ENCODE assay signal across 9 mouse cellular contexts in the genomic region with DNA sequence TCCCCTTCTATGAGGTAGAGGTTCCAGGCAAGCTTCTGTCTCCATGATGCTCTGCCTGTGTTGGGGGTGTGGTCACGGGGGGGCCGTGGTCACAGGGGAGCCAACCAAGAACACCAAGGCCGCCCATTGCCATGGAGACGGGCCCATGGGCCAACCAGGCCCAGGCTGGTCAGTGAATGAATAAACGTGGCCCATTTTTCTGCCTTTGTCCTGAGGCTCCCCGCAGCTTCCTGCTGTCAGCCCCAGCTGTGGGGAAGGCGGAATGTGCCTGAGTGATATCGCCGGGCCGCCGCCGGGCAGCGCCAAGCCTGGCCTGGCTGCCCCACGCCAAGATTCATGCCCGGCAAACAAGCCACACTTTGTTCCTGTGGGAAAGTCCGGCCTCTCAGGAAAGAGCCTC. TPM values are rescaled to one million over a fixed set of nuclear protein-coding genes. Genes with fewer than 3 reads are reported as not detected.
A peak's percentile ranks its signal among the peaks of the same experiment; 100 is the strongest.
DNase-seq lines count a peak whose midpoint lies in the region.
"Had no signal": no experiment of that assay in that cellular context is flagged by ENCODE, and none has a peak within 500 bp of the region (broad histone marks: within the 10 kb centered on the region; RNA-seq: fewer than 3 reads in every experiment).

No protein-coding gene starts in this region.

- peak overlapping the region; percentile 82 for H3K27ac ChIP-seq in hindbrain, embryonic 10.5 days
- H3K27ac ChIP-seq: liver, embryonic 13.5 days had no signal

- H3K9me3 ChIP-seq in hindbrain, embryonic 10.5 days = no peaks in the 10 kb centered on the region
- H3K9me3 ChIP-seq: liver, embryonic 13.5 days had no signal

- H3K36me3 ChIP-seq in hindbrain, embryonic 10.5 days = no peaks in the 10 kb centered on the region
- H3K36me3 ChIP-seq: liver, embryonic 13.5 days had no signal

- intact Hi-C loops in left cerebral cortex, postnatal 14 days (cut with DNase I) = loop anchor here (2.0 to 5.0 kb wide), 2 partner anchors 103 to 158 kb away; no protein-coding TSS in a partner anchor
- intact Hi-C loops in heart, postnatal 10 days (cut with DNase I) = loop anchor here (5.0 kb wide), 1 partner anchor 588 kb away; no protein-coding TSS in a partner anchor

- no peak overlapping the region for H3K4me3 ChIP-seq in hindbrain, embryonic 10.5 days
- H3K4me3 ChIP-seq: liver, embryonic 13.5 days had no signal

- H3K4me1 ChIP-seq in hindbrain, embryonic 10.5 days (replicated peaks) = peaks cover 33% of the 10 kb centered on the region
- H3K4me1 ChIP-seq: liver, embryonic 13.5 days had no signal

- no peaks in the 10 kb centered on the region for H3K27me3 ChIP-seq in hindbrain, embryonic 10.5 days (ENCODE audit: insufficient read depth, poor library complexity, severe bottlenecking)
- H3K27me3 ChIP-seq: liver, embryonic 13.5 days had no signal

- peak; percentile 42 for DNase-seq in embryo, embryonic 11 days
- peak; percentile 51 for DNase-seq in hindbrain, embryonic 10.5 days (ENCODE audit: low spot score)
- DNase-seq in left cerebral cortex, postnatal 14 days (ENCODE audit: low spot score in 2 of 2) = peak; percentile 61 to 67
- DNase-seq in right cerebral cortex, adult 18-20 months = peak; percentile 67
- DNase-seq in heart, postnatal 10 days = no peak
- DNase-seq in kidney, postnatal 10 days = no peak
- DNase-seq in urinary bladder, adult 2 months (ENCODE audit: low spot score) = no peak
- DNase-seq: liver, embryonic 13.5 days had no signal

- 51% methylated on average over 16 of the region's 16 CpGs for WGBS in hindbrain, embryonic 10.5 days

RNA-seq across cellular contexts. Expression of a gene that starts 36.8 kb away (rescaled TPM):
- 0.35 and 0.47 TPM in 2 replicates for polyA plus RNA-seq in hindbrain, embryonic 10.5 days (2016; fragmentation: Nextera tagmentation; extraction: Ambion mirVana)
- 100 to 1,000 TPM; 104 to 112 TPM for total RNA-seq in left cerebral cortex, postnatal 14 days (2021)
- total RNA-seq in heart, postnatal 10 days (2021) = not detected
- polyA plus RNA-seq in urinary bladder, adult 2 months (2012; rRNA removed) = 0.10 and 0.21 TPM in 2 replicates
- polyA plus RNA-seq: heart, embryonic 11.5 days had no signal

RNA-seq across cellular contexts. Expression of a gene that starts 51.8 kb away (rescaled TPM):
- polyA plus RNA-seq in hindbrain, embryonic 10.5 days (2016; fragmentation: Nextera tagmentation; extraction: Ambion mirVana) = 1.7 and 5.8 TPM in 2 replicates
- total RNA-seq in left cerebral cortex, postnatal 14 days (2021) = 100 to 1,000 TPM; 603 to 682 TPM
- under 1 TPM; 0.55 TPM for total RNA-seq in heart, postnatal 10 days (2021)
- polyA plus RNA-seq in urinary bladder, adult 2 months (2012; rRNA removed) = 0.19 and 0.43 TPM in 2 replicates

Comparison
In these comparisons a context has a peak if more than half of its experiments do, and no peak if none do; other contexts are left out.
1. DNase-seq: peak in embryo, embryonic 11 days (single experiment), hindbrain, embryonic 10.5 days (single experiment), left cerebral cortex, postnatal 14 days (2 of 2) and right cerebral cortex, adult 18-20 months (single experiment); none in heart, postnatal 10 days (0 of 2), kidney, postnatal 10 days (single experiment) and urinary bladder, adult 2 months (single experiment).
2. RNA of a gene that starts 36.8 kb away (total RNA-seq): 104 to 112 TPM in left cerebral cortex, postnatal 14 days; not detected in heart, postnatal 10 days; every median in the first group is over 100 times any median in the second.
3. RNA of a gene that starts 51.8 kb away (total RNA-seq): 603 to 682 TPM in left cerebral cortex, postnatal 14 days; 0.55 TPM in heart, postnatal 10 days; every median in the first group is over 100 times any median in the second.